Mouse (Mus musculus): ENCODE measurements around the gene Ankzf1.
A peak's percentile ranks its signal among the peaks of the same experiment; 100 is the strongest.
"Not testable (repeated sequence)": the region's sequence is repeated elsewhere in the genome, so short reads cannot be mapped to it uniquely, and the experiment has no call there.

Ankzf1 gene

GRCm38 (mm10) chr1:75226138-75226537, 34.2 kb downstream of the Ankzf1 start:
- no peak for DNase-seq (ENCODE audit: low spot score)

GRCm38 (mm10) chr1:75227653-75228052, 35.7 kb downstream of the Ankzf1 start:
- DNase-seq (ENCODE audit: low spot score), result no peak

GRCm38 (mm10) chr1:75229158-75229557, 37.2 kb downstream of the Ankzf1 start:
- DNase-seq (ENCODE audit: low spot score), result peak; percentile 36

GRCm38 (mm10) chr1:75230335-75230994, 38.5 kb downstream of the Ankzf1 start:
- DNase-seq (ENCODE audit: low spot score), result no peak

- no peak for DNase-seq (ENCODE audit: low spot score)
These were observed 39.3 kb downstream of the Ankzf1 start for GRCm38 (mm10) chr1:75231224-75231623.

GRCm38 (mm10) chr1:75231664-75232152, 39.8 kb downstream of the Ankzf1 start, which contains the start of gene A630095N17Rik:
Gene A630095N17Rik, minus strand, starts transcription at chr1:75232102.
- no peak for DNase-seq (ENCODE audit: low spot score)

- not testable (repeated sequence) for DNase-seq (ENCODE audit: low spot score)
These were observed 40.5 kb downstream of the Ankzf1 start for GRCm38 (mm10) chr1:75232489-75232888.

- peak; percentile 55 for DNase-seq (ENCODE audit: low spot score)
These were observed 42.7 kb downstream of the Ankzf1 start for GRCm38 (mm10) chr1:75234606-75235005.

- peak; percentile 89 for DNase-seq (ENCODE audit: low spot score)
These were observed 44.4 kb downstream of the Ankzf1 start, which contains the start of gene Dnajb2 for GRCm38 (mm10) chr1:75236117-75237050. Gene Dnajb2, plus strand, starts transcription at chr1:75236406.

GRCm38 (mm10) chr1:75239591-75239990, 47.6 kb downstream of the Ankzf1 start:
- DNase-seq (ENCODE audit: low spot score), result no peak

- no peak for DNase-seq (ENCODE audit: low spot score)
These were observed 51.5 kb downstream of the Ankzf1 start for GRCm38 (mm10) chr1:75243411-75243810.

GRCm38 (mm10) chr1:75244175-75244826, 52.4 kb downstream of the Ankzf1 start:
- DNase-seq (ENCODE audit: low spot score), result no peak

- DNase-seq (ENCODE audit: low spot score), result no peak
These were observed 52.9 kb downstream of the Ankzf1 start for GRCm38 (mm10) chr1:75244836-75245235.

GRCm38 (mm10) chr1:75247071-75247930, 55.4 kb downstream of the Ankzf1 start:
- no peak for DNase-seq (ENCODE audit: low spot score)

GRCm38 (mm10) chr1:75248041-75248772, 56.3 kb downstream of the Ankzf1 start:
- no peak for DNase-seq (ENCODE audit: low spot score)

All from spleen, adult 12 weeks (tissue).